Mouse (Mus musculus) brown adipose tissue, adult 24 weeks (tissue): Measurements from ENCODE around the gene Cfl1. TPM values are rescaled to one million over a fixed set of nuclear protein-coding genes. Genes with fewer than 3 reads are reported as not detected.
"Not testable (repeated sequence)": the region's sequence is repeated elsewhere in the genome, so short reads cannot be mapped to it uniquely, and the experiment has no call there.

ENCODE experiments used
- H3K27ac ChIP-seq: fragments of 200-500 bp; replicated peaks from 2 replicates; pipeline ENCODE4 v1.5.1; 2012; ENCODE audit warnings: low read depth, mild to moderate bottlenecking, low read length
- H3K4me1 ChIP-seq: fragments of 200-500 bp; 2 replicates; pipeline ENCODE4 v1.6.1; 2012; ENCODE audit warnings: low read length, mixed read lengths; ENCODE audit not compliant: control insufficient read depth, insufficient read depth, insufficient read length
- H3K4me3 ChIP-seq: fragments of 200-500 bp; 2 replicates; pipeline ENCODE4 v1.5.1; 2012; ENCODE audit warnings: low read depth, mild to moderate bottlenecking, low read length, moderate library complexity; ENCODE audit not compliant: insufficient read depth
- polyA plus RNA-seq: library from polyadenylated mRNA; stranded (reverse); fragments of >200 nt; gene quantifications from 2 replicates; pipeline ENCODE4 v1.2.4, GENCODE M21; 2012; ENCODE audit not compliant: missing spikeins, insufficient read depth, insufficient read length

The Cfl1 gene
- polyA plus RNA-seq, 1 experiment: 324 TPM

DNA sequence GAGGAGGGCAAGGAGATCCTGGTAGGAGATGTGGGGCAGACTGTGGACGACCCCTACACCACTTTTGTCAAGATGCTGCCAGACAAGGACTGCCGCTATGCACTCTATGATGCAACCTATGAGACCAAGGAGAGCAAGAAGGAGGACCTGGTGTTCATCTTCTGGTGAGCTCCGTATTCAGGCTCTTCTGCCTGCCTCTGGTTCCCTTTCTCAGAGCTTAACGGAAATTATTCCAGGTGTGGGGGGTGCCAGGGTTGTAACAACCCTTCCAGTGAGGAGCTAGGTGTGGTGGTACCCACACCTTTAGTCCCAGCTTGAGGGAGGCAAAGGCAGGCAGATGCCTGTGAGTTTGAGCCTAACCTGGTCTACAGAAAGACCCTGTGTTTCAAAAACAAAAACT, 2.4 kb downstream of the Cfl1 start:
- no peak overlapping the region for H3K27ac ChIP-seq
- no peaks in the 10 kb centered on the region for H3K4me1 ChIP-seq
- H3K4me3 ChIP-seq: no peak overlapping the region

DNA sequence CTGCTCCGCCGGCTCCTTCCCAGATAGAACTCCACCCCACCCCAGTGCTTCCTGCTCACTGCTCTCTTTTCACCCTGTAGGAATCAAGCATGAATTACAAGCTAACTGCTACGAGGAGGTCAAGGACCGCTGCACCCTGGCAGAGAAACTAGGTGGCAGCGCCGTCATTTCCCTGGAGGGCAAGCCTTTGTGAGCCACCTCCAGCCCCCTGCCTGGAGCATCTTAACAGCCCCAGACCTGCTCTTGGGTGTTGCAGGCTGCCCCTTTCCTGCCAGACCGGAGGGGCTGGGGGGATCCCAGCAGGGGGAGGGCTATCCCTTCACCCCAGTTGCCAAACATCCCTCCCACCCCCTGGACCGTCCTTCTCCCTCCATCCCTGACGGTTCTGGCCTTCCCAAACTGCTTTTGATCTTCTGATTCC, 3.1 kb downstream of the Cfl1 start:
- not testable (repeated sequence) for H3K27ac ChIP-seq, H3K4me1 ChIP-seq, H3K4me3 ChIP-seq

DNA sequence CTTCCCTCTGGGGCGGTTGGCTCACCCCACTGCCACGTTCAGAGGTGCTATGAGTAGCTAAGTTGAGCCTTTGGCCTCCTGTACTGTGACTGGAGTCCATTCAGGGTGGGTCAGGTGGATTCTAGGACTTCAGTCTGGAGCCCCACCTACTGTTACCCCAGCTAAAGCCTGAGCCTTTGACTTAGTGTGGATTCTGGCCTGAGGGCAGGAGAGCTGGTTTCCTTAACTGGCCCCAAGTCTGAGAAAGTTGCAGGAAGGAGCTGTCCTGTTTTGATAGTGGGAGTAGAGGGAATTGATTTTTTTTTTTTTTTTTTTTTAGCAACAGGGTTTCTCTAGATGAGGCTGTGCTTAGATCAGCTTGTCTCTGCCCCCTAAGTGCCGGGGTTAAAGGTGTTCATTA, 4.1 kb downstream of the Cfl1 start:
- no peaks in the 10 kb centered on the region for H3K4me1 ChIP-seq
- no peak overlapping the region for H3K4me3 ChIP-seq
- H3K27ac ChIP-seq: no peak overlapping the region

DNA sequence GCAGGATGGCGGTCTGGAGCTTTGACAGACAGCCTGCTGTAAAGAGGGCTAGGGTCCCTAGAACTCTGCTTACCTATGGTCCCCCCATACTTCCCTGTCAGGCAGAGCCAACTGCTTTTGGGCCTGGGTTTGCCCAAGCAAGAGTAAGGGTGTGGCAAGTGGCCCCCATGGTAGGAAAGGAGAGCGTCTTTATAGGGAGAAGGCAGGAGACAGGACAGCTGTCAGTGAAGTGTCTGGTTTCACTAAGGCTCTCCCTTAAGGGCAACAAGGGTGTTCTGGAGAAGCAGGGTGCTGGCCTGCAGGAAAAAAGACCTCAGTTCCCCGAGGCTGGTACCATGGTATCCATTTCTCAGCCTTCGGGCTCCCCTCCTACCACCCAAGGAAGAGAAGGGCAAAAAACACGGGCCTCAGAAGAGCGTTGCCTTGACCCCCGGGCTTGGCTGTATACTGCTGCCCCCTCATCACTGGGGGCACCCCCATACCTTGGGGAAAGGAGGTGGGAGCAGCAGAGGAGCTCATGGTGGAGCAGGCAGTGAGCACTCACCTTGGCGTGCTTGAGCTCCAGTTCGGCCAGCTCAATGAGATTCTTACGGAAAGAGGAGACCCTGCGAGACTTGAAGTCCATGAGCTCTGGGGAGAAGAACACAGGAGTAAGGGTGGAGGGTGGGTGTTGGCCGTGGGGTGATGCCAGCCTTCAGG, 5.2 kb downstream of the Cfl1 start:
- Histone ChIP-seq H3K27ac (no peak overlapping the region), H3K4me1 (no peaks in the 10 kb centered on the region), H3K4me3 (no peak overlapping the region)

DNA sequence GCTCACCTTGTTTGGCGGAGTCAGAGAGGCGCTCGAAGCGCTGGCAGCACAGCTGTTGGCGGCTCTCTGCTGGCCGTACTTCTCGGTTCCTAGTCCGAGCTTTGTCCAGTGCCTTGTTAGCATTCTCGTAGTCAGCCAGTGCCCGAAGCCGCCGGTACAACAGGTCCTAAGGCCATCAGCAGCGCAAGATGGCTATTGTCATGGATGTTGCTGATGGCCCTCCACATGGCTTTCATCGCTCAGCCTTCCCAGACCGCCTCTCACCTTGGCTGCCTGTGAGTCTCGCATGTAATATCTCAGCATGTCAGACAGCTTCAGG, 5.8 kb downstream of the Cfl1 start:
- no peak overlapping the region for H3K27ac ChIP-seq
- H3K4me3 ChIP-seq: no peak overlapping the region
- H3K4me1 ChIP-seq: no peaks in the 10 kb centered on the region

DNA sequence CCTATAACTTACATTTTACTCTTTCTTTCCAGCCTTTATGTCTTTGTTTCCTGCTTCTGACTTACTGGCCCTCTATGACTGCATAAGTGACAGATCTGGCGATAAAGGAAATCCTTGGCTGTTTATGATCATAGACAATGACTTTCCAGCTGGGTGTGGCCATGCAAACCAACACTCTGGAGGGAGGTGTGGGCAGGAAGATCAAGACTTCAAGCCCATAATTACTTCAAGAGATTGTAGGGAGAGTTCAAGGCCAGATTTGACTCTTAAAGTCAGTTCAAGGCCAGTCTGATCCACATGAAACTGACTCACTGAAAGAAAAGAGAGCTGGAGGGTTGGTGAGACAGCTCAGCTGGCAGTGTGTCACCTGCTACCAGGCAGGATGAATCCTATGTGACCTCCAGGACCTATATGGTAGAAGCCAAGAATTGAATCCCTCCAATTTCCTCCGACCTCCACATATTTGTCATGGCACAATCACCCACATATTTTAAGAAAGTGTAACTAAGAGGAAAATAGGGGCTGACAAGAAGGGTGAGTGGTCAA, 10.1 kb downstream of the Cfl1 start:
- Histone ChIP-seq H3K4me3 (no peak overlapping the region), H3K27ac (no peak overlapping the region), H3K4me1 (no peaks in the 10 kb centered on the region)

DNA sequence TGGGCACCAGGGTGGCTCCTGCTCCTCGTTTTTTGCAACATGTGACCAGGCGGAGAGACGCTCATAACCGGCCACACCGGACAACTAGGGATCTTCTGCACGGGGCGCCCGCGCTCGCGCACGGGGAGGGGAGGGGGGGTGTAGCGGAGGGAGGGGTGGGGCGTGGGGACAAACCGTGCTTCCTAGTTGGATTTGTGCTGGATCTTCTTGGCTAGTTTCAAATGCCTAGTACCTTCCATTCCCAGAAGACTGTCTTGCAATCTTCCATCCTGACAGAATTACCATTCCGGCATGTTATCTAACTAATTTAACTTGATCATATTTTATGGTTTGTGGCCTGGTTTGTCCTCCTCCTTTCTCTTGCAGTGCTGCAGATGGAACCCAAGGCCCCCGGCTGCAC, 13.4 kb downstream of the Cfl1 start, which contains the start of gene 1700020D05Rik:
TSS of gene 1700020D05Rik (minus strand) at position 101 of the 400 bp plus-strand sequence.
- H3K4me1 ChIP-seq: no peaks in the 10 kb centered on the region

DNA sequence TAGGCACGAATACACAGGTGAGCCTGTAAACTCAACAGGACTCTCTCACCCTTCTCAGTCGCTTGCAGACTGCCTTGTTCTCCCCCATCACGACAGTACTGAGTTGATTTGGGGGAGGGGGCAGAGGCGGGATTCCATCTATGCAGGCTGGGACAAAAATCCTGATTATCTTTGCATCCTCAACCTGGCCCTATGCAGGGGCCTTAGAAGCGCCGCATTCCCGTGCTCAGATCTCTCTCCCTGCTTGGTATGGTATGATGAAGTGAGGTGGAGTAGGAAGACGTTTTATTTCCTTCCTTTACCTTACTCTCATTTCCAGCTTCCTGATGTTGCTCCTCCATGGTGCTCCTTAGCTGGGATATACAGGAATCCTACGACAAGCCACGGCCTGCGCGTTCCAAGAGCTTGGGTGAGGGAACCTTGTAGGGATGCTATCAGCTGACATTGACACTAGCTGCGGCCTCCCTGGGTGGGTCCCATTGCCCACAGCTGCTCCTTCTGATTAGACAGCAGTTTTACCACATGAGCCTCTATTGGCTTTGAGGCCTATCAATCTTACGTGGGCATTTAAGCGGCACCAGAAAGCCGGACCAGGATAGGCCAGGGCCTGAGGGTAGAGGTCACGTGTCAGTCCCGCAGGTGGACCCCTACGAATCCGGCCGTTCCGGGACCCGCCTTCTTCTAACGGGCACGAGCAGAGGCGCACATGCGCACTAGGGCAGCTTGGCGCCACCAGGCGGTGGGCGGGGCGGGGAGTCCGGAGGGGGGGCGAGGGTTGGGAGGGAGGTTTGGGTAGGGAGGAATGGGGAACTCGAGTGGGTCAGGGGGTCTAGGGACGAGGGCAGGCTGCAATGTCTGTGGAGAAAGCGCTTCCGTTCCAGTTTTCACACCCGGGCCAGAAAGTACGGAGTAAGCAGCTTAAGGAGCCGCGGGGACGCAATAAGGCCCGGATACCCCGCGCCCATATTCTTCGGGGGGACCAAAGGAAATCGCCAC, 20.1 kb downstream of the Cfl1 start, which contains the start of gene Snx32:
TSS of gene Snx32 (minus strand) at position 508 of the 996 bp plus-strand sequence.
- peaks cover 11% of the 10 kb centered on the region for H3K4me1 ChIP-seq
- peak within 1 kb of the TSS; percentile 67 for H3K4me3 ChIP-seq
- H3K27ac ChIP-seq: peak within 1 kb of the TSS; percentile 11; the same call in 1 of the 2 replicates

More for the DNA sequence above, 13.4 kb downstream of the Cfl1 start, which contains the start of gene 1700020D05Rik:
- H3K27ac ChIP-seq: no peak within 1 kb of the TSS
- no peak within 1 kb of the TSS for H3K4me3 ChIP-seq

DNA sequence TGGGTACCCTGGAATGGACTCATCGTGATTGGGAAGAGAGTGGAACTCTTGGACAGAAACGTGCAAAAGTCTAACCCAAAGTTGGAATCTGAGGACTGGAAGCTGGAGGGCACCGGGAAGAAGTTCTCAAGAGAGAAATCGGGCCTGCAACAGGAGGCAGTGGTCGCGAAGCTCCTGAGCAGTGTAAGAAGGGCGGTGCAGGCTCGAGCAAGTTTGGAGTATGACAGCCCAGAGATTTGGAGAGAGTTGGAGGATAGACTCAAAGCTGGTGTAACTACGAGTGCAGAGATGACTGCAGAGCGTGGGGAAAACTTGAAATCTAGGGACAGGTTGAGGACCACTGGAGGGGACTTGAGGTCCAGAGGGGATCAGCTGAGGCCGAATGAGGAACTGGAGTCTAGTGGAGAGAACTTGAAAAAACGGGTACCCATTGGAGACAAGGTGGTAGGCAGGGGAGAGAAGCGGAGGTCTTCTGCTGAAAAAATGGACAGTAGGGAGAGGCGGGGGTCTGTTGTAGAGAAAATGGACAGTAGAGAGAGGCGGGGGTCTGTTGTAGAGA, 20.9 kb downstream of the Cfl1 start:
- Histone ChIP-seq H3K27ac (peak overlapping the region; percentile 11; the same call in 1 of the 2 replicates), H3K4me1 (peaks cover 11% of the 10 kb centered on the region), H3K4me3 (peak overlapping the region; percentile 67)

DNA sequence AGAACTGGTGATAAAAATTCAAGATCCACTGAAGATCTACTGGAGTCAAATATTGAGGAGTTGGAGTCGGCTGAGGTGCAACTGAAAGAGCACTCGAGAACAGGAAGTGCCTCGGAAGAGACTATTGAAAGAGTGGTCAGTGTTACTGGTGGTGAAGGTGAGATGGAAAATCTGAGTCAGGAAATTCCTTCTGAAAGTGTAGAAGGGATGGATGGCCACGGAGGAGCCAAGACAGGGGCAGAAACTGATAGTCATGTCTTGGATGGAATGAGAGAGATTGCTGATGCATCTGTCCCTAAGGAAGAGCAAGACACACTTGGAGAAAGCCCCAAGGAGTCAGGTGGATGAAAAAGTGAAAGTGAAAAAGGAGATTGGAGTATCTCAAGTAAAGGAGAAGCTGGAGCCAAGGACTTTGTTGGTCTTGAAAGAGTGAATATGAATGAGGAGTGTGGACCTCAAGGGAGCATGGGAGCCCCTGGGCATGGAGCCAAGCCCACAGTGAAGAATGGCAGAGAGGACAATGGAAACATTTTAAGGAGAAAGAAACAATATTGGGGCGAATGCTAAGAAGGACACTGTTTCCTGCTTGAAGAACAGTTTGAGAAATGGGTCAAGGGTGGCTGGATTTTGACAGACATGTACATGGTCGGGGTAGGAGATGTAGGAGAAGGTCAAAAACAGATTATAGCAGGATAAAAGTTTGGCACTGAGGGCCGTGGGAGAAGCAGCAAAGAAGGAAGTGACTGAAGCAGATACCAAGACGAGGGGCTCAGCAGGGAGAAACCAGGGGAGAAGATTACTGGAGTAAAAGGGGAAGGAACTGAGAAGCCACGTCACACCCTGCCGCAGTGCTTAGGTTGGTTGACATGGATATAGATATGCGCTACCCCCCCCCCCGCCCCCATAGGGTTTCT, 22.1 kb downstream of the Cfl1 start:
- peaks cover 11% of the 10 kb centered on the region for H3K4me1 ChIP-seq
- H3K27ac ChIP-seq: peak overlapping the region; percentile 51
- H3K4me3 ChIP-seq: peak overlapping the region; percentile 31

DNA sequence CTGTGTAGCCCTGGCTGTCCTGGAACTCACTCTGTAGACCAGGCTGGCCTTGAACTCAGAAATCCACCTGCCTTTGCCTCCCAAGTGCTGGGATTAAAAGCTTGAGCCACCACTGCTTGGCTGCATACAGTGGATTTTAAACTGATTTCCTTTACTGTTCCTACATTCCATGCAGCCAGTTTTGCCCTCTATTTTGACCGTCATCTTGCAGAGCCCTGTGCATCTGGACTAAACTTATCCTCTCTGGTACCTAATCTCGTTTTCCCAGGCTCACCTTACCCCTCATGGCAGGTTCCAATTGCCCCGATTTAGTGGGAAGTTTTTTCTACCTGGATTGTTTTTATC, 22.7 kb downstream of the Cfl1 start:
- Histone ChIP-seq H3K27ac (no peak overlapping the region), H3K4me1 (peaks cover 11% of the 10 kb centered on the region), H3K4me3 (no peak overlapping the region)

DNA sequence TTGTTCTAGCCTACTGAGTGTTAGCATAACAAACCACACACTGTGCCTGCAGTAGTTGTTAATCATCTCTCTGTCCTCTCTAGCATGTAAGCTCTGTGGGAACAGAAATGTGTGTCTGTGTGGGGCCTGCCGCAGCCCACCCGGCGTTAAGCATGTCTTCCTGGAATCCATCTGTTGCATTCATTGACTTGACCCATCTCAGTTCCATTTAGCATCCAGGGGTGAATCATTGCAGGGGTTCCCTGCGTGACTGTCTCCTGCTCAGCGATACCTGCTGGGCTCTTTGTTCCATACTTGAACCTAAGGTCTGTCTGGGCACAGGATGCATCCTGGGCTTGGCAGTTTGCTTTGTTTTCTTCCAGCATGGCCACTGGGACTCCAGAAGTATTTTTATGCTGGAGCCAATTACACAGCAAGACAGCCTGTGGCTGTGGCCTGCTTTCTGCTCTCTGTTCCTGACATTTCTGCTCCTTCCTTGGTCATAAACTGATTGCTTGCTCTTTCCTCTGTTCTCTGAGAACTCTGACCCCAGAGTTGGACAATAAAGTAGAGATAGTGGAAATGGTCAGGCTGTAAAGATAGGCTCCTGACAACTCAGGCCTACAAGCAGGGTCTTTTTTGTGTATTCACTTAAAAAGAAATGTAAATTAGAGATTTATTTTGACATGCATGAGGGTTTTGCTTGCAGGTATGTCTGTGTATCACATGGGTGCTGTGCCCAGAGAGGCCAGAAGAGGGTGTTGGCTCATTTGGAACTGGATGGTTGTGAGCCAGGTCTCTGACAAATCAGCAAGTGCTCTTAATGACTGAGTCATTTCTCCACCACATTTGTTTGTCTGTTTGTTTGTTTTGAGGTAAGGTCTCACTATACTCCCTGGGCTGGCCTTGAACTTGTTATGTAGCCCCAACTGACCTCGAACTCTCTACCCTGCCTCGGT, 25.9 kb downstream of the Cfl1 start:
- H3K4me3 ChIP-seq: no peak overlapping the region
- H3K4me1 ChIP-seq: peaks cover 11% of the 10 kb centered on the region
- no peak overlapping the region for H3K27ac ChIP-seq

DNA sequence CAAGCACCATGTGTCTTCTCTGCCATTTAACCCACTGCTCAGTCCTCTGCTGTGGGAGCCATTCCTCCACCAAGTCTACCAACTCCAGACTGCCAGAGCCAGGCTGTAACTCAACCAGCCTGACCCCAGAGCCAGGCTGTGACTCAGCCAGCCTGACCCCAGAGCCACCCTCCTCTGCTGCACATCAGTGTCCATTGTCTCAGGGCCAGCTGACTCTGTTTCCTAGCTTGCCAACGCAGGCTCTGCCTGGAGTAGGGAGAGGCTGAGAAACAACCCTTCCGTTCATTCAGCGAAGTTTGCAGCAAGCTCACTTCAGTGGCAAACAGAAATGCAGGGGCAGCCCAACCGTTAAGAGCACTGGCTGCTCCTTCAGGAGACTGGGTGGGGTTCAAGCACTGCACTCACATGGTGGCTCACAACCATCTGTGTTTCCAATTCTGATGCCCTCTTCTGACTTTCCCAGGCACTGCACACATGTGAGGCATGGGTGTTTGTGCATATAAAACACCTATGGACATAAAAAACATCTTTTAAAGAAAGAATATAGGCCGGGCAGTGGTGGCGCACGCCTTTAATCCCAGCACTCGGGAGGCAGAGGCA, 26.8 kb downstream of the Cfl1 start:
- H3K4me3 ChIP-seq: no peak overlapping the region
- H3K4me1 ChIP-seq: peaks cover 6% of the 10 kb centered on the region
- H3K27ac ChIP-seq: no peak overlapping the region
